Mouse (Mus musculus) left cerebral cortex, postnatal 4 days (tissue): ENCODE measurements around the gene Acy3. TPM values are rescaled to one million over a fixed set of nuclear protein-coding genes. Genes with fewer than 3 reads are reported as not detected.
A peak's percentile ranks its signal among the peaks of the same experiment; 100 is the strongest.

Experiments
- DNase-seq: peaks from one replicate; pipeline ENCODE4 v3.0.0-alpha.2; 2022
- intact Hi-C: fragments of 180-260 bp; cut with DNase I; formaldehyde crosslinking; loops from one replicate; pipeline ENCODE4 v1.15.1; 2025
- total RNA-seq, 2 experiments: library from RNA; stranded (reverse); gene quantifications; 2 replicates each; pipeline ENCODE4 v1.2.3; 2021

The Acy3 gene
- total RNA-seq, 2 experiments from 2014 or later, result 1.4 to 1.6 TPM

DNA sequence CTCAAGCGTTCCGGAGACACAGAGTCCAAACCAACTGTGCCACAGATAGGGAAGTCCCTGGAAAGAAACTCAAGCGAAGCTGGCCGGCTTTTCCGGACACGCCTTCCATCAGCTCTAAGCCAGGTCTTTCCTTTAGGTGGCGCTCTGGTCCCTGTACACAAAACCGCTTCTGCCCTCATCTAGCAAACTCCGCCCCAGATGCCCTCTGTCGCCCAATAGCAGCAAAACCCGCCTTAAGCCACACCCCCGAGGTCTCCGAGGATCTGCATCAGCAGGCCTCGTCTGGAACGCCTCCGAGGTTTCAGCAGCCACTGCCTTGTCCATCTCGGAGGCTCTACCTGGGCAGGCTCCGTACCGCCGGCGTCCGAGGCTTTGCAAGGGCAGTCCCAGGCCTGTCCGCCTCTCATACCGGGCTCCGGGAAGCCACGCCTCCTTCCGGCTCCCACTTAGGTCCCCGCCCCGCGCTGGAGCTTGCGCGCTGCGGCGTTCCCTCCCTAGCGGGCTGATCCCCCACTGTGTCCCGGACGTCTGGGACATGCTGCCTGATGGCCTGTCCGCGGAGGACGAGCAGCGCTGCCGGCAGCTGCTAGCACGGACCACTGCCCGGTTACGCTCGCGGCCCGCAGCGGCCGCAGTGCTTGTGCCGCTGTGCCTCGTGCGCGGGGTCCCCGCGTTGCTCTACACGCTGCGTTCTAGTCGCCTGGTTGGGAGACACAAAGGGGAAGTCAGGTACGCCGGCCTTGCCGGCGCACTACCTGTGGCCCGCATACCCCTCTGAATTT, 13.9 kb downstream of the Acy3 start, which contains the start of the genes Nudt8 and Gm49405:
Gene Nudt8, plus strand, starts transcription at position 462 of the 782 bp plus-strand sequence.
Gene Gm49405, plus strand, starts transcription at position 508 of the 782 bp plus-strand sequence.
- intact Hi-C loops, result no loop called here
- DNase-seq, result peak; percentile 95

DNA sequence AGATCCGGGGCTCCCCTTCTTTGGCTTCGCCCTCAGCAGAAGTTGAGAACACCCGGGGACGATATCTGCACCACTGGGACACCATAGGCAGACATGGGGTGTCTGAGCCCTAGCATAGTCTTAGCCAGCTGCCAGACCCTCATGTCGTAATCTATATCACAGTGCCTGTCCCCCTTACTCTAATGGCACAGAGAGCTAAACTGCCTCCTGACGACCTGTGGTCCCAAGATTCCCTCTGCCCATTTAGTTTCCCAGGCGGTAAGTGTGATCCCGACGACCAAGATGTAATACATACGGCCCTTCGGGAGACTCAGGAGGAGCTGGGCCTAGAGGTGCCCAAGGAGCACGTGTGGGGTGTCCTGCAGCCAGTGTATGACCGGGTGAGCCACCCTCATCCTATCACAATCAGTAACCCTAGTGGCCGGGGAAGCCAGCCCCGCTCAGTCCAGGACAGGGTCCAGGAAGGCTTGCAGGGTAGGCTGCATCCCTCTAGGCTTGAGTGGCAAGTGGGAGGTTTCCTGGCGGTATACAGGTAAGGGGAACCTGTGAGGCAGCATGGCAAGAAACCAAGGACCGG, 14.7 kb downstream of the Acy3 start:
- DNase-seq, result no peak
- intact Hi-C loops, result no loop called here

DNA sequence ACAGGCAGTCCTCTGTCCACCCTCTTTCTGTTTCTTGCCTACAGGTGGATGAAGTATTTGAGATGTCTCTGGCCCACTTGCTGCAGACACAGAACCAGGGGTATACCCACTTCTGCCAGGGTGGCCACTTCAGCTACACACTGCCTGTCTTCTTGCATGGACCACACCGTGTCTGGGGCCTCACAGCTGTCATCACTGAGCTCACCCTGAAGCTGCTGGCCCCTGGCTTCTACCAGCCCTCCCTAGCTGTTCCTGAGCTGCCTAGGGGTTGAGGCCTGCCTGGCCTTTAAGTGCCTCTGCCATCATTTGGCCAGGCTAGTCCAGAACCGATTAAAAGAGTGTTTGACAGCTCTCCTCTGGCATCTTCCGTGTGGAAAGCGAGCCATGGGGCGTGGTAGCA, 15.4 kb downstream of the Acy3 start:
- no peak for DNase-seq
- intact Hi-C loops, result no loop called here

DNA sequence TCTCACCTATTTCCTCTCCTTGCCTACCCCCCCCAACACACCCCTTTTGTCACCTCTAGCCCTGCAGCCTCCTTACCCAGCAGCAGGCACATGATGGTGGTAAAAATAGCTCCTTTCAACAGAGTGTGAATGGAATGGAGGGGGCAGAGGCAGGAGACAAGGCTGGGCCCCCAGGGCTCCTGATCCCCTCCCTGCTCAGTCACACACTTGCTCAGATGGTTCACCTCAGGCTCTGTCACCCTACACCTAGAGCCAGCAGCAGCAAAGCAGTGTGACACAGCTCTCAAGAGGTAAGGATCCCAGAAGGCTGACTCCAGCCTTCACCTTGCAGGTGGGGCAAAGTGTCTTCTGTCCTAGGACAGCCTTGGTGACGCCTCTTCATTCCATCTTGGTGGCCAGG, 16.7 kb downstream of the Acy3 start, which contains the start of gene Doc2g:
Gene Doc2g, plus strand, starts transcription at position 202 of the 400 bp plus-strand sequence.
- DNase-seq, result no peak

DNA sequence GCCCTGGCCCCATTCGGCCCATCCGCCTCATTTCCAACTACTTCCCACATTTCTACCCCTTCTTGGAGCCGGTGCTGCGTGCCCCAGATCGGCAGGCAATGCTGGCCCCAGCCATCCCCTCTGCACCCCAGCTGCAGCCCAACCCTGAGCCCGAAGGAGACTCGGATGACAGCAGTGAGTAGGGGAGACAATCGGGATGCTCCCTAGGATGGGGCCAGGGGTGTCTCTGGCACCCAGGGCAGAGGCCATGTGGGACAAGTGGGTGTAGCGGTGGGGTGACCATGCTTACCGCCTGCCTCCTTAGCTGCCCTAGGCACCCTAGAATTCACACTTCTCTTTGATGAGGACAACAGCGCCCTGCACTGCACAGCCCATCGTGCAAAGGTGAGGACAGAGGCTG, 17.3 kb downstream of the Acy3 start:
- intact Hi-C loops, result no loop called here
- no peak for DNase-seq

More for the DNA sequence above, 16.7 kb downstream of the Acy3 start, which contains the start of gene Doc2g:
- intact Hi-C loops, result no loop called here

DNA sequence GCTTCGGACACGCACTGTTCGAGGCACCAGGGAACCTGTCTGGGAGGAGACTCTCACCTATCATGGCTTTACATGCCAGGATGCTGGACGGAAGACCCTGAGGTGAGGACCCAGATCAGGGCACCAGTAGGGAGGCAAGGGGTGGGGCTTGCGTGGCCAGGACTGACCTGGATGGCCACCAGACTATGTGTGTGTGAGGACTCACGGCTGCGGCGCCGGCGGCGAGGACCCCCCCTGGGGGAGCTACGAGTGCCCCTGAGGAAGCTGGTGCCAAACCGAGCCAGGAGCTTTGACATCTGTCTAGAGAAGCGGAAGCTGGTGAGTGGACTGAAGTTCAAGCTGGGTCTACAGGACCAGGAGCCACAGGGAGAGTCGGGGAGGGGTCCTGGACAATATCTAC, 18.0 kb downstream of the Acy3 start:
- intact Hi-C loops, result no loop called here
- no peak for DNase-seq

DNA sequence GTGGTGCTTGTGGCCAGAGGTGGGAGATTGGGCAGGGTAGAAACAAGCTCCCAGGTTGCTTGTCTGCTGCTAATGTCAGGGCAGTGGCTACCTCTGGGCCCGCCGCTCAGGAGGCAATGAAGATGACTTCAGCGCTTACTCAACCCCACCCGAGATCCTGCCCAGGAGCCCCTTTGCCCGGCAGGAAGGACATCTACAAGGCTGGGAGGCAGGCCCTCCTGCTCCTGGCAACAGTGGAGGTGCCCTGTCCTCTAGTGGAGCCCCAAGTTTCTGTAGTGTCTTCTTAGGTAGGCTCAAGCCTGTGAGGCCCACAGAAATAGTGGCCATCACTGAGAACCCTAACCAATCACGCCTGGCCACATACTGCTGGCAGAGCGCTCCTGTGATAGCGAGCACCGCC, 18.7 kb downstream of the Acy3 start:
- intact Hi-C loops, result no loop called here
- DNase-seq, result no peak

DNA sequence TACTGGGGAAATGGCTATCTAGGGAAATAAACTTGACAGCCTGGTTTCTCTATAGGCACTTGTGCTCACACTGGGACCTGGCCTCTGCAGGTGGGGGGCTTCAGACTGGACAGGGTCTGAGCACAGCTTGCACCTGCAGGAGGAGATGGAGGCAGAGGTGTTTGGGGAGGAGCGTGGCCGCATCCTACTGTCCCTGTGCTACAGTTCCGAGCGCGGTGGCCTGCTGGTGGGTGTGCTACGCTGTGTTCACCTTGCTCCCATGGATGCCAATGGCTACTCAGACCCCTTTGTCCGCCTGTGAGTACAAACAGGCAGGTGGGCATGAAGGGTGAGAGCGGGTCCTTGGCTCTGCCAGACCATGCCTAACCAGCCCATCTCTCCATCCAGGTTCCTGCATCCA, 19.6 kb downstream of the Acy3 start:
- intact Hi-C loops, result no loop called here
- no peak for DNase-seq

DNA sequence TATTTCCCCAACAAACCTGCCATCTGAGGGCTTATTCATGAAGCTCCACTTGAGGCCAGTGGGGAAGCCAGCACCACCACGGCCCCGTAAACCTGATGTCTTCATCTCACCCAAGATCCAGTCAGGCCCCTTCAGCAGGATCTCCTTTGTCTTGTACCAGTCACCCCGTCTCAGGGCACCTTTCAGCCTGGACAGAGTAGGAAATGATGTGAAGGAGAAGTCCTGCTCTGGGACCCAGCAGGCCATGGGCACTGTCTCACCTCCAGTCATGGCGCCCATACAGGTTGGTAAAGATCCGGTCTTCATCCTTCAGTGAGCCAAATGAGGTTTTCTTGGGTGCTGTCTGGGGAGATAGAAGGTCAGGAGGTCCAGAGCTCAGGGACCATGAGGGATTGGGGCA, 24.7 kb downstream of the Acy3 start:
- intact Hi-C loops, result loop anchor here (10.0 kb wide), 1 partner anchor 204 kb away; the partner anchor contains the start of genes AC109138.7 and Clcf1
- DNase-seq, result no peak

DNA sequence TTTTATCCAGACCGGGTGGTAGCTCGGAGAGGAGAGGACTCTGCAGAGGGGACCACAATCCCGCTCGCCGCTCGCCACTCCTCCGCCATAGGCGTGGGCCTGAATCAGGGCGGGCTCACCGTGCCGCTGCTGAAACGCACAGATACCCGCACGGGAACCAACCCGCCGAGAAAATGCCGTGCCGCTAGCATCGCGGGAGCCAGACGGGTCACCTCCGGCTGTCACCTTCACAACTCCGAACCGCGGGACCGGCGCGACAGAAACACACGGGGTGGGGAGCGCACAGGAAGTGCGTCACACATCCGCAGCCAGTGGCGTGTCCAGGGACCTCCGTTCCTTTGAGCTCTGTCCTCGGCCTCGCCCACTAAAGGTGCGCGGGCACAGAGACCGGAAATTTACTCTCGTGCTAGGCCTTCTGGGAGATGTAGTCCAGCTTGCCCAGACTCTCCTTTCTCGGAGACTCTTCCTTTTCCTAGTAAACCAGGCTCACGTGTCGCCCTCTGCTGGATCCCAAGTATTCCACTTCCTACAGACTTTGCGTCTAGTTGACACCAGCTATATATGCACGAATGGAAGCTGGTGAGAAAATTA, 26.2 kb downstream of the Acy3 start, which contains the start of gene Ndufv1:
Gene Ndufv1, minus strand, starts transcription at position 375 of the 591 bp plus-strand sequence.
- peak; percentile 96 for DNase-seq
- intact Hi-C loops, result loop anchor here (10.0 kb wide), 1 partner anchor 202 kb away; the partner anchor contains the start of genes AC109138.7 and Clcf1

DNA sequence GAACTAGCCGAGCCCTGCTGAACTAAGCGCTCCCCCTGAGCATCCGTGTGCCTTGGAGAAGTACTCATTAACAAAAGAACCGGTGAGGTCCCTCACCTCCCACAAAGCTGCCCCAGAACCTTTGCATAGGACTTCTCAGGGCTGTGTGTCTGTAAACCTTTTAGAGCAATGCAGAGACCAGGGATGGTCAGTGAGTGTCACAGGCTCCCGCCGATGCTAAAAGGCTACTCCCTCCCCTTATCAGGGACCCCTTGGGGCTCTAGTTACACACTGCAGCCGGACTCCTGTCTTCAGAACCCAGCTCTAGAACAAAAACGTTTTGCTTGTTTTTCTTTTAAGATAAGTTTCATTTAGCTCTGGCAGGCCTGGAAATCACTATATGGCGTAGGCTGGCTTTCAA, 26.7 kb downstream of the Acy3 start:
- intact Hi-C loops, result loop anchor here (10.0 kb wide), 1 partner anchor 202 kb away; the partner anchor contains the start of genes AC109138.7 and Clcf1
- DNase-seq, result no peak

DNA sequence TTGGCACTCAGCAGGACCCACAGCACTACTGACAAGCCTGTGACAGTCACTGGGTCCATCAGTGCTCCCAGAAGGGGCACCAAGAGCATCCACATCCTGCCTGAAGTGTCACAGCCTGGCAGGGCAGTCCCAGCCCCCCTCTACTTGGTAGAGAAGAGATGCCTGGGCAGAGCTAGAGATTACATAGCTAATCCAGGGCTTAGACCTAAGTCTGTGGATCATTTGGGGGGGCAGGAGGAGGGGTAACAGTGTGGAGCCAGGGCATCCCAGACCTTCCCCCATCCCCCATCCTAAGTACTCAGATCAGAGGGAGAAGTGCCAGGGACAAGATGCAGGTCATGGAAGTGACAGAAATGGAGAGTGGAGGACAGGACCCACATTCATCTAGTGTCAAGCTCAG, 28.4 kb downstream of the Acy3 start:
- no peak for DNase-seq
- intact Hi-C loops, result loop anchor here (10.0 kb wide), 1 partner anchor 200 kb away; the partner anchor contains the start of genes AC109138.7 and Clcf1

DNA sequence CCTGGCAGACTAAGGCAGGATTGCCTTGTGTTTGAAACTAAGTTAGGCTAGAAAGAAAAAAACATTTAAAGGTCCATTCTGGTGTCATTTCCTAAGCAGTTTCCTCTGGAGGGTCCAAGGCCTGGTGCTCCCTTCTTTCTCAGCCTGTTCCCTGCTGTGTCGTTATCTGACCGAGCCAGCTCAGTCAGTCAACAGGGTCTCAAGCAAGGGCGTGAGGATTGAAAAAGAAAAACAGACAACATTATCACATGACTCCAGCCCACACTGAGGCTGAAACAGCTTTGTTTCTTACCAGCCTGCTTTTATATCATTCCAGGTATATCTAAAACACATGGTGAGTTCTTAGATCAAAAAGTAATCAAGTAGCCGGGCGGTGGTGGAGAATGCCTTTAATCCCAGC, 29.3 kb downstream of the Acy3 start:
- DNase-seq, result no peak
- intact Hi-C loops, result loop anchor here (10.0 kb wide), 1 partner anchor 199 kb away; the partner anchor contains the start of genes AC109138.7 and Clcf1

DNA sequence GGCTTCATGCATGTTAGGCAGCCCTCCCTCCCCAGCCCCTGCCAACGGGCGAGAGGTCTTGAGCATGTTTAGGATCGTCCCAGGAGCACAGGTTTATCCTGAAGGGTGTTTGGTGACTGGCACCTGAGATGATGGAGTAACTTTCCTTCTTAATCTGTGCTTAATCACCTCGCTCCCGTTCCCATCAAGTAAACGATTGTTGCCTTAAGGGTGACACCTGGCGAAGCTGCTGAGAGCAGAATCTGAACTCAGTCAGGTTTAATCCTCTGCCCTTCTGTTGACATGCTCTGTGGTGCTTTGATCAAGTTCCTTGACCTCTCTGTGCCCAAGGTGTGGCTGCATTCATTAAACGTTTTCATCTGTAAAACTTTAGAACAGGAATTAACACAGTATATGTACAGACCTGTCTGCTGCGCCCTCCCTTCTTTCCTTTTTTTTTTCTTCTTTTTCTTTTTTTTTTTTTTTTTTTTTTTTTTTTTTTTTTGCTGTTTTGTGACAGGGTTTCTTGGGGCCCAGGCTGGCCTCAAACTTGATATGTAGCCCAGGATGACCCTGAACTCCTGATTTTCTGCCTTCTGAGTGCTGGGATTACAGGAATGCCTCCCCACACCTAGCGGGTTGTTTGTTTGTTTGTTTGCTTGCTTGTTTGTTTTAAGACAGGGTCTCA, 31.7 kb downstream of the Acy3 start:
- intact Hi-C loops, result loop anchor here (10.0 kb wide), 1 partner anchor 197 kb away; the partner anchor contains the start of genes AC109138.7 and Clcf1

DNA sequence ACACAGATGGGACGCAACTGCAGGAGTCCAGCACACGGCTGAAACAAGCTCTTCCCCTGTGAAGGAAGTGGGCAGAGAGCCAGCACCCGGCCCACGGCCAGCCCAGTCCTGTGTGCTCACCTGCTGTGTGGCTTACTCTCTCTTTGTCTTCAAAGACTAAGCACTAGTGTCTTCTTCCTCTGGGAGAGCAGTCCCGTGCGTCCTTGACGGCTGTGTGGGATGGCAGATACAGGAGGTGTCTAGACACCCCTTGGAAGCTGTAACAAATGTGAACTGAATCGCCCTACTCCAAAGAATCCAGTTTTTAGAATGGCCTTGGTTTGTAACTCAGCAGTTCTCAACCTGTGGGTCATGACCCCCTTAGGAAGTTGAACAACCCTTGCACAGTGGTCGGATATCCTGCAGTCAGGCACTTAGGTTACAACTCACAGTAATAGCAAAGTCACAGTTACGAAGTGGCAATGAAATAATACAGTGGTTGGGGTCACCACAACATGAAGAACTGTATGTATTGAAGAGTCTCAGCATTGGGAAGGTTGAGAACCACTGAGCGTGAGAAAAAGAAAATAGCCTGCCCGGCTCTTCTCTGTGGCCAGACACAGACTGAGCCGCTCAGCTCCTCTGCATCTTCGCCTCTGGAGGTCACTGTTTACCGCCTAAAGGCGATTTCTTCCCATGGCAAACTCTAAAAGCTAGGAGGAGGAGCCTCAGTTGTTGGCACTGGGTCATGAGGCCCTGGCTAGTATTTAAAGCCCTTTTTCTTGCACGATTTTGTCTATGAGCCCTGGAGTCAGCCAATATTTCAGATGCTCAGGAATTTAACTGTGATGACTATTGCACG, 32.6 kb downstream of the Acy3 start:
- intact Hi-C loops, result loop anchor here (10.0 kb wide), 1 partner anchor 196 kb away; the partner anchor contains the start of genes AC109138.7 and Clcf1
- peak; percentile 79 for DNase-seq

More for the DNA sequence above, 31.7 kb downstream of the Acy3 start:
- no peak for DNase-seq

DNA sequence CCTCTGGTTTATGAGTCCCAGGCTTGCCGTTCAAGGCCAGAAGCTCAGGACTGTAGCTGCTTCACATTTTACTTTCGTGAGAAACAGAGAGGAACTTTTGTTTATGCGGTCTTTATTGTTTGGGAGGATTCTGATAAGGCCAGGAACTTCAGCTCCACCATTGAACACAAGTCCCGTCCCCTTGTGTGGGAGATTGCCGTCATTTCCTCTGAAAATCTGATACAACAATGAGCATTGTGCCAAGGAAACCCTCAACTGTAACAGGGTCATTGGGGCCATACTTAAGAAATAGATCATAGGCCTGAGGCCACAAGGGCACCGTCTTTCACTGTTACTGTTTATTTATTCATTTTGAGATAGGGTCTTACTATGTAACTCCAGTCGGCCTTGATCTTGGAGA, 36.8 kb downstream of the Acy3 start:
- intact Hi-C loops, result no loop called here
- no peak for DNase-seq

DNA sequence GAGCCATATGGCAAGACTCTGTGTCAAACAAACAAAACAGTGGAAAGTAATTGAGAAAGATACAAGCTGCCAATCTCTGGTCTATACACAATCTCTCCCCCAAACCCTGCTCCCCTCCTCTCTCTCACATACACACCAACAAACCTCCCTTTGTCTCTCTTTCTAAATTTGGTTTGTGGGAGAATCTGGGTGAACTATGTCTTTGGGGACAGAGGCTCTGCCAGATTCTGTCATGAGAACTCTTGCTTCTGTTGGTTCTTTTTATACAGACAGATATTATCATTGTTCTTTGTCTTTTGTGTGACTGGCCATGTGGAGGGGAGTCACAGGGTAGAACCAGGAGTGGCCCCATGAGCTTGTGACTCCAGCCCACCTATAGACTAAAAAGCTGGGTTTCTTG, 41.2 kb downstream of the Acy3 start:
- intact Hi-C loops, result no loop called here

DNA sequence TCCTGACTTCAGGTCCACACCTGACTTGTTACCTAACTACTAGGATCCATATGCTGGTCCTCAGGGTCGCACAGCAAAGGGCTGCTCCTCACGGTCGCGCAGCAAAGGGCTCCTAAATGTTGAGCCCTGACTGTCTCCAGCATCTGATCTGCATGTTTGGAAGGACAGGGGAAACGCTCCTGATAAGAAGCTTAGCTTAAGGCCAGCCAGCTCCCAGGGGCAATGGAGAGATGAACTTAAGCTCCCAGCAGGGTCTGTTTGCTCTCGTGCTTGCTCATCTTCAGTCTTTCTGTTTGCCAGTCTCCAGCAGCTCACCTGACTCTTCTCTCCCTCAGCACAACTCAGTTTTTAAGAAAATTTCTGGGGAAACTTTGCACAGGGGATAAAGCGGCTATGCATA, 46.3 kb downstream of the Acy3 start:
- intact Hi-C loops, result no loop called here
- DNase-seq, result no peak

More for the DNA sequence above, 41.2 kb downstream of the Acy3 start:
- DNase-seq, result no peak

DNA sequence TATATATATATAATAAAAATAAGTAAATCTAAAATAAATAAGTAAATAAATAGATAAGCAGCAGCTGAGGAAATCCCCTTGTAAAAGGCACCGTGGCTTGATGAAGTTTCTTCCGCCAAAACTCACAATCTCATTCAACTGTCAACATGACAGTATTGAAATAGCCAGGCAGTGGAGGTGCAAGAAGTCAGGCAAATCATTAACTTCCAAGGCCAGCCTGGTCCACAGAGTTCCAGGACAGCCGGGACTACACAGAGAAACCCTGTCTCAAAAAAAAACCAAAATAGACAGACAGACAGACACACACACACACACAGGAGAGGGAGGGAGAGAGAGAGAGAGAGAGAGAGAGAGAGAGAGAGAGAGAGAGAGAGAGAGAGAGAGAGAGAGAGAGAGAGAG, 46.9 kb downstream of the Acy3 start:
- intact Hi-C loops, result no loop called here
- DNase-seq, result no peak

DNA sequence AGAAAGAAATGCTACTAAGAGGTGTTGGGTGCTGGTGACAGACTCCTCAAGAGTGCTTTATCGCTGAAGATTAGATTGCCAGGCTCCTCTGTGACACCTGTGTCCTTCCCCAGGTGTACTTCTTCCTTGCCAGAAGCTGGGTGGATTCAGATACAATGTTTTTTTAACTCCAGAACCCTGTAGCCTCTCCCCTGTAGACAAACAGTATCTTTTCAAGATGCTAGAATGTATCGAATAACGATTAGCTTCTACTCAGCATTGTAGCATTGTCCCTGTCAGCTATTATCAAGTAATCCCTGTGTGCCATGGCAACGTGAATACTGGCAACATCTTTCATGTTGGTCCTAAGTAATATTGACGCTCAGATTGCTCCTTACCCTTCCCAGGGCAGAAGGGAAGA, 47.4 kb downstream of the Acy3 start:
- intact Hi-C loops, result no loop called here

More for the DNA sequence above, 47.4 kb downstream of the Acy3 start:
- no peak for DNase-seq
